Mouse (Mus musculus) mouse trophoblast stem cell (cell line): ENCODE results near the gene Olfr325.

Experiments used
- in situ Hi-C, 2 experiments: fragments of 300-500 bp; cut with MseI, MboI; formaldehyde crosslinking; loops; 2 replicates in 1 of 2; 3 replicates in 1 of 2; pipeline ENCODE4 v1.15.1; 2025

Olfr325 gene

GRCm38 (mm10) chr11:58630401-58630800 lies 52.9 kb downstream of the Olfr325 start, which contains the start of gene Olfr323:
Gene Olfr323, minus strand, starts transcription at chr11:58630501.
- in situ Hi-C loops, result no loop called here
